Mouse (Mus musculus) Patski (cell line): ENCODE results near the gene Aar2. TPM values are rescaled to one million over a fixed set of nuclear protein-coding genes. Genes with fewer than 3 reads are reported as not detected.
A peak's percentile ranks its signal among the peaks of the same experiment; 100 is the strongest.
"Not testable (repeated sequence)": the region's sequence is repeated elsewhere in the genome, so short reads cannot be mapped to it uniquely, and the experiment has no call there.

Experiments used
- ATAC-seq: fragments of 100-300 bp; one replicate; pipeline ENCODE4 v1.8.0; 2021
- CTCF ChIA-PET: fragments of 350-600 bp; sonication (Branson Sonifier 250); formaldehyde crosslinking; loops from one replicate; lab custom pipeline; 2022; ENCODE audit warnings: inconsistent platforms; lab: Charles Lee
- POLR2A ChIA-PET: fragments of 350-600 bp; sonication (Branson Sonifier 250); formaldehyde crosslinking; loops from one replicate; lab custom pipeline; 2022; ENCODE audit warnings: antibody characterized with exemption, inconsistent platforms; lab: Charles Lee
- DNase-seq: peaks from one replicate; pipeline ENCODE4 v3.0.0-alpha.2; 2011; ENCODE audit warnings: low read depth, low spot score
- H3K27me3 ChIP-seq: fragments of 371-371 bp; one replicate; pipeline ENCODE4 v1.5.1; 2021
- CTCF ChIP-seq: fragments of 100-300 bp; IDR thresholded peaks from one replicate; pipeline ENCODE4 v1.5.1; 2021
- in situ Hi-C: fragments of 300-500 bp; cut with MboI; formaldehyde crosslinking; loops from 3 replicates; pipeline ENCODE4 v1.11.1; 2018; ENCODE audit warnings: low pct_unique_long_range_greater_than_20kb, mixed read lengths
- polyA plus RNA-seq: library from polyadenylated mRNA; unstranded; gene quantifications from one replicate; pipeline ENCODE4 v1.2.3, GENCODE M21; 2021

Aar2 gene
- 22.0 TPM for polyA plus RNA-seq

DNA sequence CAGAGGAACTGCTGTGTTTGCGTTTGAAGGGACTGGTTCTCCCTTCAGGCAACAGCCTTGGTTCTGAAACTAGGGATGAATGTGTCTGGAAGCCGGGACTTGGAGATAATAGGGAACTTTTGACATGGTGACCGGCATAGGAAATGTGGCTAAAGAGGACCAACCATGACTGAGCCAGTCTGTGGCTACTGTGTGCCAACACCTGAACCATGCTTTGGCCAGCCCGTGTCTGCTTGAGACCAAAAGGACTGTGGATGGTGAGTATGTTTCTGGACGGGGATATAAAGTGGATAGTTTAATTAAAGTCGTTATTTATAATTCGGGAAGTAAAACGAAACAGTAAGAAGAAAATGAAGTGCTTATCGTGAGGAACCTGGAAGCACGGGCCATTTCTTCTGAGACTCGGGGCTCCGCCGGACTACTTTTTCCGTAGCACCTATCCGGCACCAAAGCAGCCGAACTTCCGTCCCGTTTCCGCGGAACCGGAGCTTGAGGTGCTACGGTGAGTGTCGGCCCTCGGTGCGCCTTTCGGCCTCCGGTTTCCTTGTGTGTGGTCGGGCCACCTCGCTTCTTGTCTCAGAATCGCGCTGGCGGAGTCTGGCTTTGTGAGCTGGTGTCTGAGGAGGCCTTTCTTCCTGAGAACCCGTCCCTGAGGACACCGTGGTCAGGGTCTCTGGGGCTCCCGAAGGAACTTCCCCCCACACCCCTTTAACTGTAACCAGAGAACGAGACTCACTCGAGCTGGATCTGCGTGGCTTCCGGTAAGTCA lies at the start of gene Aar2:
Gene Aar2 (plus strand): TSS at position 462 of the 769 bp plus-strand sequence.
- DNase-seq: peak; percentile 27
- ChIA-PET CTCF (interaction anchor here (1.3 kb wide), 1 partner anchor 11 kb away, joined by 3 read pairs; no protein-coding TSS in a partner anchor), POLR2A (interaction anchor here (2.0 kb wide), 1 partner anchor 10 kb away, joined by 6 read pairs; no protein-coding TSS in a partner anchor)
- in situ Hi-C loops: no loop called here
- no peak for TF ChIP-seq CTCF
- peak; percentile 31 for ATAC-seq
- no peaks in the 10 kb centered on the region for H3K27me3 ChIP-seq

- DNase-seq (no peak), ATAC-seq (no peak)
- CTCF ChIA-PET: interaction anchor here (0.6 to 2.0 kb wide), 14 partner anchors 9 to 149 kb away, joined by 3 to 6 read pairs (median 3); no protein-coding TSS in a partner anchor
- in situ Hi-C loops: no loop called here
- TF ChIP-seq CTCF: peak; percentile 93
- POLR2A ChIA-PET: interaction anchor here (0.6 to 0.8 kb wide), 3 partner anchors 96 to 148 kb away, joined by 3 to 5 read pairs (median 3); no protein-coding TSS in a partner anchor
- no peaks in the 10 kb centered on the region for H3K27me3 ChIP-seq
Observed at GRCm38 (mm10) chr2:156497915-156498314, 49.5 kb upstream of the Aar2 start.

DNA sequence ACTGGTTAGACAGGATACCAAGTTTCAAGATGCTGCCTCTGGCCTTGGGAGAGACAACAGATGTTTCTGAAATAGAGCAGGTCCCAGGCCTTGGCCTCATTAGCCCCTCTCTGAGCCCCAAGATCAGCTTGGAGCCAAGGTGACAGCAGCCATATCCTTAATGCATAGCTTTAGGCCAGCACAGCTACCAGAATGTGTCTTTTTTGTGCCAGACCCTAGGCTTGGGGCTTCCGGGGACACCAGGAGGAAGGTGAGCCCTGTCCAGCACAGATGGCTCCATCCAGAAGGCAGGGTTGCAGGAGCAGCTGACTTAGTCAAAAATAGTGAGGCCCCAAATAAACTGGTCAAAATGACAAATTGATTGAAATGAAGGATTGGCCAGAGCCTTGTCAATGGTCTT lies 46.4 kb upstream of the Aar2 start:
- CTCF ChIA-PET: no interaction called here
- TF ChIP-seq CTCF: no peak
- H3K27me3 ChIP-seq: no peaks in the 10 kb centered on the region
- in situ Hi-C loops: no loop called here
- POLR2A ChIA-PET: interaction anchor here (0.6 kb wide), 1 partner anchor 29 kb away, joined by 3 read pairs; no protein-coding TSS in a partner anchor
- ATAC-seq (no peak), DNase-seq (no peak)

DNA sequence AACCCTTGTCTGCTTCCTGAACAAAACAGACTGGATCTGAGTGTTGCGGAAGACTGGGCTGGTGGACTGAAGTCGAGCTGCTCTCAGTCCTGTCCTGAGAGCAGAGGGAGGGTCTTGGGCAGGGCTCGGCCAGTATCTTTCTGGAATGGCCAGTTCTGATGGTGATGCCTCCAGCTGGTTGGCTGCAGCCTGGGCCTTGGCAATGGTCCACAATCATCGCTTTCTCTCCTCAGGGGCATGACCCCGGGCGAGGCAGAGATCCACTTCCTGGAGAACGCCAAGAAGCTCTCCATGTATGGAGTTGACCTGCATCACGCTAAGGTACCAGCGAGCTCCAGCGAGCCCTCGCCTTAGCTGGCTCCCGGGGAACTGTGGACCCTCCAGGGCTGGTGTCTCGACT lies 41.9 kb upstream of the Aar2 start:
- ChIA-PET CTCF (no interaction called here), POLR2A (no interaction called here)
- in situ Hi-C loops: no loop called here
- TF ChIP-seq CTCF: no peak
- no peaks in the 10 kb centered on the region for H3K27me3 ChIP-seq
- DNase-seq (no peak), ATAC-seq (no peak)

DNA sequence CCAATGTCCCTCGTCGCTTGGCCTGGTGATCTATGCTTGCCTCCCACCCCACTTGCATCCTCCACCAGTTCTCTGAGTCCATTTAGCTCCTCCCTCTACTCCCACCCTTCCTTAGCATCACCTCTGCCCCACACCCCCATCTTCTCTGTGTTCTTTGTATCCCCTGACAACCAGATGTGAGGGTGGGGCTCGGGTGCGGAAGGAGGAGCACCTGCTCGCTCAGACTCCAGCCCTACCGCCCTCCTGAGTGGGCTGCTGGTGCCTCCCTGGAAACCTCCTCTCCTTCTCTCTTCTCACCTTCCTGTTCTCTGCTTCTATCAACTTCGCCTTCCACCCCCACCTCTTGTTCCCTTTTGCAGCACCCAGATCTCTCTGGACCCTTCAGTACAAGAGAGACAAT lies 35.4 kb upstream of the Aar2 start:
- POLR2A ChIA-PET: no interaction called here
- DNase-seq (no peak), ATAC-seq (no peak)
- no peak for TF ChIP-seq CTCF
- CTCF ChIA-PET: no interaction called here
- H3K27me3 ChIP-seq: no peaks in the 10 kb centered on the region
- in situ Hi-C loops: no loop called here

DNA sequence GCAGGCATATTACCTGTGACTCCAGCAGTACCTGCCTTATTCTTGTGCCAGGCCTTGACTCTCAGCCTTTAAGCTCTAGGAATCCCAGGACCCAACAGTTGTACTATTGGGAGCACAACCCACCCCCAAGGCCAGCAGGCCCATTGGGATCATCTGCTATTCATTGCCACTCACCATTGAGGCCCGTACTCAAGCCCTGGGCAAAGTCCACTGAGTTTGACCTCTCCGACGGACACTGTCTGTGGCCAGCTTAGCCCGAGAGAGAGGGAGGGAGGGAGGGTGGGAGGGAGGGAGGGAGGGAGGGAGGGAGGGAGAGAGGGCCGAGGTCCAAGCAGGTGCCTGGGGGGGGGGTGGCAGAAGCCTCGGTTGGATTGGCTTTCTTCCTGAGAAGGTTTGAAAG lies 34.8 kb upstream of the Aar2 start:
- ChIA-PET CTCF (interaction anchor here (0.7 kb wide), 1 partner anchor 170 kb away, joined by 3 read pairs; no protein-coding TSS in a partner anchor), POLR2A (no interaction called here)
- H3K27me3 ChIP-seq: no peaks in the 10 kb centered on the region
- DNase-seq (no peak), ATAC-seq (no peak)
- no peak for TF ChIP-seq CTCF
- in situ Hi-C loops: no loop called here

DNA sequence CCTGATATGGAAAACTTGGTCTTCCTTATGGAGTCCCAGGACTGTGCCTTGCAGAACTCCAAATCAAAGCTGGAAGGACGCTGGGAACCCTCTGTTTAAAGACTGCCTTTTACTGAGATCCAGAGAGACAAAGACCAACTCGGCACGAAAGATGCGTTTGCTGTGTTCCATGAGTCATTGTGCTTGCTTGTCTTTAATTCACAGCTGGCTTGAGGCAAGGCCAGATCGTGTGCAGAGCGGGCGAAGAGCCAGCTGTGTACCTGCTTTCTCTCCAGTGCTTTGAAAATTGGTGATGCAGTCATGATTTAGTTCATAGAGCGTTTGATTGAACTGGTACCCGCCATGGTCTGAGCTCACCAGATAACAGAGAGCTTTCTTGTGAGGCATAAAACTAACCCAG lies 32.3 kb upstream of the Aar2 start:
- no peak for TF ChIP-seq CTCF
- ChIA-PET CTCF (interaction anchor here (0.8 to 3.1 kb wide), 14 partner anchors 9 to 210 kb away, joined by 3 to 9 read pairs (median 4); partner anchors contain the start of gene Epb41l1), POLR2A (no interaction called here)
- DNase-seq (no peak), ATAC-seq (no peak)
- in situ Hi-C loops: loop anchor here (5.0 kb wide), 1 partner anchor 163 kb away; no protein-coding TSS in a partner anchor
- no peaks in the 10 kb centered on the region for H3K27me3 ChIP-seq

GRCm38 (mm10) chr2:156515565-156516185 lies 31.7 kb upstream of the Aar2 start:
- no peak for TF ChIP-seq CTCF
- ChIA-PET POLR2A (interaction anchor here (0.8 kb wide), 1 partner anchor 115 kb away, joined by 4 read pairs; no protein-coding TSS in a partner anchor), CTCF (interaction anchor here (0.8 to 3.1 kb wide), 17 partner anchors 9 to 210 kb away, joined by 3 to 9 read pairs (median 4); partner anchors contain the start of gene Epb41l1)
- no peaks in the 10 kb centered on the region for H3K27me3 ChIP-seq
- in situ Hi-C loops: loop anchor here (5.0 kb wide), 1 partner anchor 163 kb away; no protein-coding TSS in a partner anchor
- ATAC-seq (no peak), DNase-seq (no peak)

DNA sequence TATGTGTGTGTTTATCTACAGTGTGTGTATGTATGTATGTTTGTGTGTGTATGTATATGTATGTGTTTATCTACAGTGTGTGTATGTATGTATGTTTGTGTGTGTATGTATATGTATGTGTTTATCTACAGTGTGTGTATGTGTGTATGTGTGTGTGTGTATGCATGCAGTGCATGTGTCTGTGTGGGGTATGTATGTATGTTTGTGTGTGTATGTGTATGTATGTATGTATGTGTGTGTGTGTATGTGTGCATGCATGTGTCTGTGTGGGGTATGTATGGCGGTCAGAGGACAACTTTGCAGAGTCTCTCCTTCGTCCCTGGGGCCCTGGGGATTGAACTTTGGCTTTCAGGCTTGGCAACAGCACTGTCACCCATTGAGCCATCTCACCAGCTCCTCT lies 30.7 kb upstream of the Aar2 start:
- H3K27me3 ChIP-seq, DNase-seq, ATAC-seq, POLR2A ChIA-PET: not testable (repeated sequence)
- in situ Hi-C loops: loop anchor here (5.0 kb wide), 1 partner anchor 164 kb away; no protein-coding TSS in a partner anchor
- CTCF ChIA-PET: interaction anchor here (0.6 to 3.1 kb wide), 7 partner anchors 11 to 165 kb away, joined by 3 to 9 read pairs (median 5); partner anchors contain the start of gene Epb41l1

DNA sequence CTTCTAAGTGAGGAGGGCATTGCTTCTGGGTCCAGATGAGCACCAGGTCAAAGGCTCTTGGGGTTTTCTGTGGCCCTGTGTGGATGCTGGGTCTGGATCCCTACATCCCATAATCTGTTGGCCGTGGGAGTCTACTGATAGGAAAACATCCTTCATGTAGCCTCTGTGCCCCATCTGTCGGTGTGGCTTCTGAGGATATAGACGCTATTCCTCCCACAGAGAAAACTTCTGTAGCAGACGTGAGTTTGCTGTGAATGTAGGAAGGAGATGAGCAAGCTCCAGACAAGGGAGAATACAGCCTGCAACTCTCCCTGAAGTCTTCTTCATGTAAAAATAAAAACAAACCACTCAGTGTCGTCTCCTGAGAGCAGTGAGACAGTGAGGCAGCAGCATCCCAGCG lies 29.1 kb upstream of the Aar2 start:
- TF ChIP-seq CTCF: no peak
- ChIA-PET POLR2A (interaction anchor here (0.5 kb wide), 1 partner anchor 114 kb away, joined by 3 read pairs; no protein-coding TSS in a partner anchor), CTCF (no interaction called here)
- in situ Hi-C loops: loop anchor here (5.0 kb wide), 1 partner anchor 166 kb away; no protein-coding TSS in a partner anchor
- H3K27me3 ChIP-seq: no peaks in the 10 kb centered on the region
- DNase-seq (no peak), ATAC-seq (no peak)
